Mouse (Mus musculus) gastrocnemius, postnatal 14 days (tissue): ENCODE results near the gene Syvn1. TPM values are rescaled to one million over a fixed set of nuclear protein-coding genes. Genes with fewer than 3 reads are reported as not detected.

Source experiments
- DNase-seq: peaks from one replicate; pipeline ENCODE4 v3.0.0; 2021; ENCODE audit warnings: mixed read lengths
- intact Hi-C: fragments of 180-260 bp; cut with DNase I; formaldehyde crosslinking; loops from one replicate; pipeline ENCODE4 v1.15.1; 2025; ENCODE audit warnings: low total_unique reads
- long read RNA-seq, 2 experiments: library from polyadenylated mRNA; stranded (forward); transcript quantifications; one replicate each; pipeline ENCODE4 v2.0.0; 2021
- total RNA-seq, 2 experiments: library from RNA; stranded (reverse); gene quantifications; 2 replicates each; pipeline ENCODE4 v1.2.3; 2021

Gene Syvn1
- total RNA-seq: 10 to 100 TPM; 13.5 to 15.9 TPM
- long read RNA-seq, experiment 1, transcript Syvn1-204 (16 exons, 3,464 nt): major isoform, 10 of 20 reads
- long read RNA-seq, experiment 1, partial matches to known transcripts: 6 of 20 reads
- long read RNA-seq, experiment 1, other reads (novel, unspliced or antisense): 4 of 20 reads
- long read RNA-seq, experiment 2, transcript Syvn1-204 (16 exons, 3,464 nt): major isoform, 8 of 16 reads
- long read RNA-seq, experiment 2, partial matches to known transcripts: 4 of 16 reads
- long read RNA-seq, experiment 2, other reads (novel, unspliced or antisense): 4 of 16 reads

DNA sequence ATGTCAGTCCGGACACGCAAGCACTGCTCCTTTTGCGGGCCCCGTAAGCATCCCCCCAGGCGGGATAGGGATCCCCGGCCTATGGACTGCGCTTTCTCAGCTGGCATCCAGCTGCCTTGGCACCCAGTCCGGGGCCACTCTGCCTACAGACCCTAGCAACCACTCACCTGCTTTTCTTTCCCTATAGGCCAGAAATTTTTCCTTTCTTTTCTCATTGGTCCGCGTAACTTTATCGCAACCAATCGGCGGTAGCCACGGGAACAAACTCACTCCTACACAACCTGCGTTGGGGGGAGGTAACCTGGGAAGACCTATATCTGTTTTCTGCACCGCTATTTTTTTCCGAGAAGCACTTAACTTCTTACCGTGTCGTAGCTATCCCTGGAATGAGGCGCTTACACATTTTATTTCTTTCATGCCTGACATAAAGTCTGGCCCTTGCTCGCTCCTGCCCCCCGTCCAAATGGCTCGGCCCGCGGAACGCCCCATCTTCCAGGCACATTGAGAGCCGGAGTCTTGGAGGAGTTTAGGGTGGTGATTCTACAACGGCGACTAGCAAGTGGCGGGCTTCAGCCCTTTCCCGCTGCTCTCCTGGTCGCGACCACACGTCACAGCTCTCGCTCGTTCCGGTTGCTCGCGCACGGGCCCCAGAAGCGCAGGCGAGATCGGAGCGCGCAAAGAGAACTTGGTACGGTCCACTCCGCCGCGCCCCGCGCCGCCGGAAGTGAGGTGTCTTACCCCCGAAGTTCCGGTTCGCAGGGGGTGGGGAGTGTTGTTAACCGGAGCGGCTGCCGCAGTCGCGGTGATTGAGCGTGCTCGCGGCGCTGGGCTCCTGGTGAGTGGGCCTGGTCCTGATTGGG lies at the start of gene Syvn1:
Syvn1 (plus strand) TSS at position 283 of the 860 bp plus-strand sequence.
- intact Hi-C loops: no loop called here
- peak; percentile 88 for DNase-seq

GRCm38 (mm10) chr19:5998180-5998579 lies 48.2 kb upstream of the Syvn1 start:
- intact Hi-C loops: no loop called here
- no peak for DNase-seq

DNA sequence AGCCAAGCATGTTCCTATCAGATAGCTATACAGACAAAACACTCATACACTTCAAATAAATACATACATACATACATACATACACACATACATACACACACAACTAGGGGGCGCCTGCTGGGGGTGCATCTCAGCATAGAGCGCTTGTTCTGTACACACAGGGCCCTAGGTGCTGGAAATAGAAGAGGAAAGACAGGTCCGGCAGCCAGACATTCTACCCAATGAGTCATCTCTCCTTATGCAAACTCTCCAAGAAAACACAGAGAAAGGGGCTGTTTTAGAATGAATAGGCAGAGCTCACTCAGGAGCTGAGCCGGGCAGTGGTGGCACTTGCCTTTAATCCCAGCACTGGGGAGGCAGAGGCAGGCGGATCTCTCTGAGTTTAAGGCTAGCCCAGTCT lies 46.4 kb upstream of the Syvn1 start:
- no peak for DNase-seq
- intact Hi-C loops: no loop called here

GRCm38 (mm10) chr19:6005541-6005940 lies 40.8 kb upstream of the Syvn1 start:
- DNase-seq: no peak
- intact Hi-C loops: no loop called here

GRCm38 (mm10) chr19:6007013-6007412 lies 39.4 kb upstream of the Syvn1 start:
- no peak for DNase-seq
- intact Hi-C loops: no loop called here

DNA sequence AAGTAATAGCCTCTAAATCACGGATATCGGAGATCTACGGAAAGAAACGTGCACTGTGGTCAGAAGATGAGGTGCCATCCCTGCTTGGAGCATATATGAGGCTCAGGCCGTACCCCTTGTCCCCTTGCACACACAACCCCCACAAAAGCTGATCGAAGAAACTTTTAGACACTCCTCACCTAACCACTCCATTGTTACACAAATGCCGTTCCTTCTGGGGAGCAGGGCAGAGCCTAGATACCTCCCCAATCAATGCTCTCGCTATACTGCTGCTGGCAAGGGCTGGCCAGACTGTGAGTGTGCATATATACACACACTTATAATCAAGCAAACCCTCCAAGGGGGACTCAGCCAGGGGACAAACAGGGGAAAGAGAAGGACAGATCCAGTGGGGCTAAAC lies 37.2 kb upstream of the Syvn1 start:
- intact Hi-C loops: no loop called here
- no peak for DNase-seq

DNA sequence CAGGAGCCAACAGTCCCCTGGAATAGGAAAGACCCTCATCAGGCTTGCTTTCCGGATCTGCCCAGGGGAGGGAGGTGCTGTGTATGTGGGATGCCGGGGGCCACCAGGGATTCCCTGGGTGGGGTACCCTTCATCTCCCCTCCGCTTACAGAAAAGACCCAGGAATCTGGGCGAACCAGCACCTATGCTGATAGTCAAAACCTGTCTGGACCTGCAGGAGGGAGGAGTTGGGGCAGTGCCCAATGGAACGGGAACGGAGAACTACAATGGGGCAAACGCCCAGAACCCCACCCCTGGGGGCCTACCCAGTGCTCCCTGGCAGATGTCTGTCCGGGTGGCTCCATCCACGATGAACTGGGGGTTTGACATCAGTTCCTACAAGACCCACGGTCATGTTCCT lies 32.7 kb upstream of the Syvn1 start:
- no peak for DNase-seq
- intact Hi-C loops: loop anchor here (10.0 kb wide), 1 partner anchor 99 kb away; the partner anchor contains the start of gene Dpf2

GRCm38 (mm10) chr19:6014991-6015510 lies 31.3 kb upstream of the Syvn1 start:
- intact Hi-C loops: loop anchor here (10.0 kb wide), 1 partner anchor 100 kb away; the partner anchor contains the start of gene Dpf2
- peak; percentile 67 for DNase-seq

- intact Hi-C loops: loop anchor here (10.0 kb wide), 1 partner anchor 101 kb away; the partner anchor contains the start of gene Dpf2
Observed at GRCm38 (mm10) chr19:6015511-6016315, 30.7 kb upstream of the Syvn1 start, which contains the start of gene Capn1. Capn1 (minus strand) TSS chr19:6015897.

GRCm38 (mm10) chr19:6016532-6016931 lies 29.8 kb upstream of the Syvn1 start:
- no peak for DNase-seq
- intact Hi-C loops: loop anchor here (10.0 kb wide), 1 partner anchor 102 kb away; the partner anchor contains the start of gene Dpf2

More at GRCm38 (mm10) chr19:6015511-6016315, 30.7 kb upstream of the Syvn1 start, which contains the start of gene Capn1:
- peak; percentile 87 for DNase-seq

DNA sequence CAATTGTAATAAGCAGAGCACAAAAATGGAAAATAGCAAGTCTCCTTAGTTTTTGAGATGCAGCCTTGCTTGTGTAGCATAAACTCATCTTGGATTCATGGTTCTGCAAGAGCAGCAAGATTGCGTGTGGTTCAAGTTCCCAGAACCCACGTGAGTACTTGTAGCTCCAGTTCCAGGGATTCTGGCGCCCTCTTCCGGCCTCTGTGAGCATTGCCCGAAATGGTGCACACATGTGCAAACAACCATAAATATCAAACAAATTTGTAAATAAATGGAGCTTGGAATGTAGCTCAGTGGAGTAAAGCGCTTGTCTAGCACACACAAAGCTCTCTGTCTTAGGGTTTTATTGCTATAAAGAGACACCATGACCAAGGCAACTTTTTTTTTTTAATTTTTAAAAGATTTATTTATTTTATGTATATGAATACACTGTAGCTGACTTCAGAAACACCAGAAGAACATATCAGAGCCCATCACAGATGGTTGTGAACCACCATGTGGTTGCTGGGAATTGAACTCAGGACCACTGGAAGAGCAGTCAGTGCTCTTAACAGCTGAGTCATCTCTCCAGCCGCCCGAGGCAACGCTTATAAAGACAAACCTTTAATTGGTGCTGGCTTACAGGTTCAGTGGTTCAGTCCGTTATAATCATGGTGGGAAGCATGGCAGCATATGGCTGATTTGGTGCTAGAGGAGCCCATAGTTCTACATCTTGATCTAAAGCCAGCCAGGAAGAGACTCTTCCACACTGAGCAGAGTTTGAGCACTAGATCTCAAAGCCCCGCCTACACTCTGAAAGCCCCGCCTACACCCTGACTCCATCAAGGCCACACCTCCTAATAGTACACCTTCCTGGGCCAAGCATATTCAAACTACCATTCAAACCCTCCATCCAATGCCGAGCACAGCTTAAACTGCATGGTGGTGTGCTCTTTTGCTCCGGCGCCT lies 28.0 kb upstream of the Syvn1 start:
- peak; percentile 88 for DNase-seq
- intact Hi-C loops: loop anchor here (10.0 kb wide), 1 partner anchor 104 kb away; the partner anchor contains the start of gene Dpf2

DNA sequence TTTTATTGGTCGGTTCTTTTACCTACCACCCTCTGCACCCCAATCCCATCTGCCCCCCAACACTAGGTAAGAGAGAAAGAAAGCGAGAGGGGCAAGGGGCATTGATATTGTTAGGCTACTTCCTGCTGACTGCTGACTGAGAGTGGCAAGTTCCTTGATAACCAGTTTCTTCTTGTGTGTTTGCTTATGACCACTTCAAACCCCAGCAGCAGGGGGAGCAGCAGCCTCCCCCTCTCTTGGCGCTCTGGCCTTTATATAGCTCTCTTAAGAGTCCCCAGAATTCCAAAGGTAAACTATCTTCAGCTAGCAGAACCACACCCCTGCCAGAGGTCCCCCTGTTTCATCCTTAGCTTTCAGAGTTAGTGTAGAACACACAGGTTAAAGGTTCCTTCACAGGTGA lies 26.1 kb upstream of the Syvn1 start:
- DNase-seq: no peak
- intact Hi-C loops: loop anchor here (2.0 kb wide), 1 partner anchor 53 kb away; no protein-coding TSS in a partner anchor

- DNase-seq: no peak
- intact Hi-C loops: no loop called here
Observed at GRCm38 (mm10) chr19:6023059-6023458, 23.3 kb upstream of the Syvn1 start.

DNA sequence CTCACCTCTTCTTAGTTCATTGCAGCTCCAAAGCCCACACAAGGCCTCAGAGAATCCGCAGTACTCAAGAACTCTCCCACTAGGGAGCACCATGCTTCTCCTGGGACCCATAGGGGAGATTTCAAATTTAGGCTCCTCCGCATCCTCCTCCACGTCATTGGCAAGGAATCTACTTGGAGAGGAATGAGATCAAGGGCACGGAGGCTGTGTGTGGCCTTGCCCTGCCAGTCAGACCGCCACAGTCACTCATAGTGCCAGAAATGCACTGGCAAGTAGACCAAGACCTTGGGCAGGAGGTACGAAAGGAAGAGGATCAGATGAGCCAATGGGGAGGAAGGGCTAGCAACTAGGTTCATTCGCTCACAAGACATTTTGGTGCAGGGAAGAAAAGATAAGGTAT lies 22.4 kb upstream of the Syvn1 start:
- no peak for DNase-seq
- intact Hi-C loops: no loop called here

DNA sequence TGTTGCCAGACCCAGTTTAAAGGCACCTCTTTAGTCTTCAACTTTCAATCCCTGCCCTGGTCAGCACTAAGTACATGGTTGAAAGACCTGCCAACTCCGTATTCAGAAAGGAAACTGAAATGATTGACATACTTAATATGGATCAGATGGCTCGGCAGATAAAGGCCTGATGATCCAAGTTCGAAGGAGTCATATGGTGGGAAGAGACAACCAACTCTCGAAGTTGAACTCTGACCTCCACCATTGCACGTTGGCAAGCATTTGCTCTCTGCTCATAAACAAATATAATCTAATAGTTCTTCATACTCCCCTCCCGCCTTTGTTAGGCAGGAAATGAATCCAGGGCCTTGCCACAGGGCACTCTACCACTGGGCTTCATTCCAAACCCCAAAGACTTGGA lies 17.4 kb upstream of the Syvn1 start:
- no peak for DNase-seq
- intact Hi-C loops: no loop called here

- intact Hi-C loops: no loop called here
- DNase-seq: no peak
Observed at GRCm38 (mm10) chr19:6029426-6029825, 16.9 kb upstream of the Syvn1 start.

DNA sequence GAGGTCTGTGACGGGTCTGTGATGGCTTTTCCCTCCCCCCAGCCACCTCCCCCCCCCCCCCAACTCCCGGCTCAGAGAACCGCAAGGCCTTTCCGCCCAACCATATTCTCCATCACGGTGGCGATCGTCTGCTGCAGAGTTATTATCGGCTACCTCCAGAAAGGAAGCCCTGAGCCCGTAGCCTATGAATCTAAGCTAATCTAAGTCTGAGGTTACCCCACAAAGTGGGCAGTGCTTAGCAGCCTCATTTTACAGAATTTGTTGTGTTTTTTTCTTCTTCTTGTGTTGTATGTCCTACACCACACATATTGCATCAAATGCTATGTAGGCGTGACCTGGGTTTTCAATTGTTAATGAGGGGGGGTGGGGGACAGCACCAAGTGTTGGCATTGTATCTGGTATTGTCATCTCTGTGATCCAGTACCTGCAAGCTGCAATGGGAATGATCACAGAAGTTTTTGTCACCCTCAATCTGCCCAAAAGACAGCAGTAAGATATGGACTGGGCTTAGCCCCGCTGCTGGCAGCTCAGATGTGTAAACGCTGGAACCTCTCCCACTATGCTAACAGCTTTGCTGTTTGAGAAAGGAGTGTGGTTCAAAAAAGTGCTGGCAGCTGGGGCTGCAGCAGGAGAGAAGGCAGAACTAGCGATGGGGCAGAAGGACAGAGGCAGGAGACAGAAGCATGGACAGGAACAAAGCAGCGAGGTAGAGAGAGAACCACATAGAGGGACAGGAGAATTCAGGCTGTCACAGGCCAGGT lies 15.7 kb upstream of the Syvn1 start:
- DNase-seq: no peak
- intact Hi-C loops: no loop called here
